Mouse (Mus musculus) CD4-positive, CD25-positive, alpha-beta regulatory T cell, adult 2 months (primary cell): ENCODE data around the gene Plcl1.
A peak's percentile ranks its signal among the peaks of the same experiment; 100 is the strongest.

ENCODE experiments used
- DNase-seq: peaks from one replicate; pipeline ENCODE4 v3.0.0-alpha.2; 2012; ENCODE audit warnings: low read depth, low spot score

Plcl1 gene

GRCm38 (mm10) chr1:55606405-55606804 lies 200.7 kb downstream of the Plcl1 start:
- no peak for DNase-seq

DNA sequence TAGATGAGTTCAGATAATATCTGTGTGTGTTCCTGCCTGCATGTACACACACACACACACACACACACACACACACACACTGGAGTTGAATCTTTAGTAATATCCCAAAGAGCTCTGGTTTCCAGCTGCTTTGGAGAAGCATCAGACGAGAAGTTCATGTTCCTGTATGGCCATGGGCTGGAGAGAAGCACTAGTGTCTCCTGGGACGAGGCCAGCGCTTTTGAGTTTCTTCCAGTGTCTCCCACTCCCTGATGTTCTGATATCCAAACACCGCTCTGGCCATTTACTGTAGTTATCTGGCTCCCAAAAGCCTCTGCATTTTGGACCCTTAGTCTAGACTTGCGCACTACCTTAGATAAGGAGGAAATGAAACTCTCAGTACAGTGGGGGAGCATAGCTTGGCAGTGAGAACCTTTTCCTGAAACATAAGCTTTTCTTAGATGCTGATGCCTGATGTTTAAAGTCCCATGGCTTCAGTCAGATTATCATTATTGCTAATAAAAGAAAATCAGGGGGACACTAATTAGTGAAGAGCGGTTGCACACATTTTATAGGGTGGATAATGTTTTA lies 207.1 kb downstream of the Plcl1 start:
- no peak for DNase-seq

GRCm38 (mm10) chr1:55617857-55618256 lies 212.1 kb downstream of the Plcl1 start:
- no peak for DNase-seq

- peak; percentile 24 for DNase-seq
These were observed 213.0 kb downstream of the Plcl1 start for GRCm38 (mm10) chr1:55618617-55619286.

- no peak for DNase-seq
These were observed 225.8 kb downstream of the Plcl1 start for GRCm38 (mm10) chr1:55631496-55631895.

- no peak for DNase-seq
These were observed 226.3 kb downstream of the Plcl1 start for GRCm38 (mm10) chr1:55632024-55632423.

- no peak for DNase-seq
These were observed 227.6 kb downstream of the Plcl1 start for GRCm38 (mm10) chr1:55633326-55633725.

DNA sequence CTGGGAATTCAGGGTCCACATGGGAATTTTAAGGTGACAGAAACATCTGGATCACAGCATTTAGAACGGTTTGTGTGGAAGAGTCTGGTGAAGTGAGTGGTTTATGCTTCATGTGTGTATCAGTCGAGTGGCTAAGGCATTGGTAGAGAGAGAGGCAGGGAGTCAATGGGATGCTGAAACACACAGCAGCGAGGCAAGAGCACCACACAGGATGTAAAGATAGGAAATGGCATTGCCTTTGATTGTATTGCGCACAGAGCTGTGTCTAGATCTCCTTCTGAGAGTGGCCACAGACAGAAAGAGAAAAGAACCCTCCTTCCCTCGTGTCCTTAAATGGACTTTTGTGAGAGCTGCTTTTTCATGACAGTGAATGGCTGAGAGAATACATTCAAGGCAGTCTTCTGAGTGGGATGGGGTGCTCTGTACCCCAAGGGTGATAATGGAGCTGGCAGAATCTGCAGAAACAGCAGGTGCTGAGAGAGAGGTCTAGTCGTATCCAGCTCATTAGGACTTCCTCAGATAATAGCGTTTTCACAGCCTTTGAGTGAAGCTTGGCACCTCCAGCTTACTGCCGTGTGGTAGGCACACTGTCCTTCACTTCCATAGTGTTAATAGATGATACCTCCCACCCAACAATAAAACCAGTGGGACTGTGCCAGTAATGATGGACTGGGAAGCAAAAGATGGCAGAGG lies 253.9 kb downstream of the Plcl1 start:
- no peak for DNase-seq

DNA sequence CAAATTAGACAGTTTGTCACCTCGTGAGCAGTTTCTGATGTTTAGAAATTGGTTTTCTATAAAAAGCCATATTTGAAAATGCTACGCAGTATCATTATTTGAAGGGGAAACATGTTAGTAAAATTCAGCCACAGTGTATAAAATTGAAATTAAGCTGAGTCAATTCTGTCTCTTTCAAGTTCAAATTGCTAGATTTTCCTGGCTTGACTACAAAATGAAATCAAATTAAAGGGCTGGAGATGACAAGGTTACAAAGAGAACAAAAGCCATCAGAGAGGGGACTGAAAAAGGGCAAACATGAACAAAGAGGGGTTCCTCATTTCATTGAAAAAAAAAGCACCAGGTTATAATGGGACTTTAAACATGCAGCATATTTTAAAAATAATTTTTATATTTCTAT lies 255.7 kb downstream of the Plcl1 start:
- DNase-seq = no peak

- no peak for DNase-seq
These were observed 259.6 kb downstream of the Plcl1 start for GRCm38 (mm10) chr1:55665137-55665827.

DNA sequence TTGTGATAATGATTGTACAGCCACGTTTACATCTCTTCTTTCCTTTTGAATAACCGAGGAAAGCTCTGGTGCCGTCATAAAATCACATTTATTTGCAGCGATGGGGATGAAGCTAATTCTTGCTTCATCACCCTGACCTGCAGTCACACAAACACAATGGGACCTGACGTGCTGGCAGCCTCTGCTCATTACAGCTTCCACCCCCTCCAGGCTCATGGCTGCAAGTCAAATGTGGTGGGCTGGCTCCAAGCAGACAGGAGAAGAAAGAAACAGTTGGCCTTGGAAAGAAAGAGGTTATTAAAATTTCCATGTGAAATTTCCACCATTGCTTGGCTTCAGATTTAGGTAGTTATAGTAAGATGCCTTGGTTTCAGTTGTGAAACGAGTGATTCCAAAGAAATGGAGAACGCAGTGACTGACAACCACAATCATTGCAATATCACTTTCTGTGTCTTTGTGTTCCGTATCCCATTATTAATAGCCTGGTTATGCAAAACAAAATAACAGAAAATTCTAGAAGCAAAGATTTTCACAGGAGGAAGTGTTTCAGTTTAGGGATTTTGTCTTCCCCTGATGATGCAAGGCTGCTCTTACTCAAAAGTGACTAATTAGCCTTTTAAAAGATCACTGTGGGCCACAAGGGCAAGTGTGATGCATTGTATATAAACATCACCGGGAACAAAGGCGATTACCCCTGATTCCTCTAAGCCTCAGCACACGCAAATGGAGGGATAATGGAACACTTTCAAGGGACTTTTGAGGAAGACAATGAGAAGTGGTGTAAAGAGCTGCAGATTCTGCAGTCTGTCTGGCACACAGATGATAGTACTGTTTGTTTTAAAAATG lies 260.3 kb downstream of the Plcl1 start:
- no peak for DNase-seq

- no peak for DNase-seq
These were observed 261.1 kb downstream of the Plcl1 start for GRCm38 (mm10) chr1:55666798-55667197.

GRCm38 (mm10) chr1:55668622-55669237 lies 263.0 kb downstream of the Plcl1 start:
- DNase-seq = no peak

- DNase-seq = no peak
These were observed 277.0 kb downstream of the Plcl1 start for GRCm38 (mm10) chr1:55682676-55683075.

- no peak for DNase-seq
These were observed 280.5 kb downstream of the Plcl1 start for GRCm38 (mm10) chr1:55686261-55686660.

DNA sequence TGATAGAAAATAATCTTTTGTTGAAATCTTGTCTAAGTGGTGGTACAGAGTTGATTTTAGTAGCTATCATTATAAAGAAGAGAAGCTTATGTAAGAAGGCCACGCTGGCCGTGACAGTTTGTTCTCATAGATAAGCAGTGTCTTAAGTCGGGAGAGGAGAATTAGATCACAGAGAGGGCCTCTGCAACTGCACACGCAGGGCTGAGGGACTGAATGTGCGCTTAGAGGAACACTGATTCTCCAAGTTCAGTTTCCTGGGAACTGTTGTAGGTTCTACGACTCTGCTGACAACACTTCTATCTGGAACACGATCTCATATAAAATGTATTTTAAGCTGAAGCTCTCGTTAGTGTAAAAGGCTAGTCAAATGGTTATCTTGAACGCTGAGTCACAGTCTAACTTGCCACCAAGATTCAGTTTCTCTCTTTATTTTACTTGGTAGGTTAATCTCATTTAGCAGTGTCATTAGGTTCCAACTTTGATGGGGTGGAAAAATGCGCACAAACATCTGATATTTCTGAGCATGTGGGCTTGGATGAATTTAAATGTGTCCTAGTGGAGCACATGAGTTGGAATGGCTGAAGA lies 288.0 kb downstream of the Plcl1 start:
- no peak for DNase-seq

DNA sequence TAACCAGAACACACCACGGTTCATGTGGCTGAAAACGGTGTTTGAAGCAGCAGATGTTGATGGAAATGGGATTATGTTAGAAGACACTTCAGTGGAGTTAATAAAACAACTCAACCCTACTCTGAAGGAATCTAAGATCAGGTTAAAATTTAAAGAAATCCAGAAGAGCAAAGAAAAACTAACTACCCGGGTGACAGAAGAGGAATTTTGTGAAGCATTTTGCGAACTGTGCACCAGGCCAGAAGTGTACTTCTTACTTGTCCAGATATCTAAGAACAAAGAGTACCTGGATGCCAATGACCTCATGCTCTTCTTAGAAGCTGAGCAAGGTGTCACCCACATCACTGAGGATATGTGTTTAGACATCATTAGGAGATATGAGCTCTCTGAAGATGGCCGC lies 290.5 kb downstream of the Plcl1 start:
- DNase-seq = no peak

- no peak for DNase-seq
These were observed 293.8 kb downstream of the Plcl1 start for GRCm38 (mm10) chr1:55699393-55699970.

- DNase-seq = no peak
These were observed 294.3 kb downstream of the Plcl1 start for GRCm38 (mm10) chr1:55700016-55700415.

DNA sequence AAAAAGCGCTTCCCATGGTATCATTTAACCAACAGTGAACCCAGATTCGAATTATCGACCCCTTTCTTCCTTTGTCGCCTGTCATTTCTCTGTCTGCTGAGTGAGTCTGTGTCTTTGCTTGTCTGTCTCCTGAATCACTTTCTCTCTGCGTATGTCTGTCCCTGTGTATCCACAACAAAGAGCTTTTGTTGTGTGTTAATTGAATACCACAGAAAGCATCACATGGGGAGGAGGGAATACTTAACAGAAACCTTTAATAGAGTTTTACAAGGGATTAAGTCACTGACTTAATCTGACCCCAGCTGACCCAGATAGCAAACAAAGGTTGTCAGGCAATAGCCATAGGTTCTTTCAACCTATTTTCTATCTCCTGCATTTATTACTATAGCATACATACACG lies 295.0 kb downstream of the Plcl1 start:
- DNase-seq = no peak
